ENCODE assay signal across 24 mouse cellular contexts in genomic region chr6:70754833-70755232, GRCm38 (mm10).
"Had no signal": no experiment of that assay in that cellular context is flagged by ENCODE, and none has a peak within 500 bp of the region (broad histone marks: within the 10 kb centered on the region; RNA-seq: fewer than 3 reads in every experiment).

No protein-coding gene starts in this region.

- DNase-seq: forebrain, postnatal 0 days; gastrocnemius, postnatal 14 days; gastrocnemius, postnatal 36 days; heart, adult 11 months; heart, adult 2 months; heart, postnatal 14 days; heart, postnatal 36 days; kidney, adult 11 months; kidney, adult 9 months; kidney, postnatal 10 days; kidney, postnatal 36 days; layer of hippocampus, adult 9-11 months; layer of hippocampus, postnatal 36 days; left cerebral cortex, postnatal 4 days had no signal

- H3K27ac ChIP-seq: heart, adult 2 months; heart, embryonic 13.5 days; heart, embryonic 15.5 days; hindbrain, embryonic 13.5 days; hindbrain, embryonic 15.5 days; hindbrain, postnatal 0 days; limb, embryonic 13.5 days; limb, embryonic 15.5 days; liver, embryonic 12.5 days had no signal

- H3K9me3 ChIP-seq: heart, embryonic 13.5 days; heart, embryonic 15.5 days; hindbrain, embryonic 13.5 days; hindbrain, embryonic 15.5 days; limb, embryonic 13.5 days; limb, embryonic 15.5 days; liver, embryonic 12.5 days had no signal

- H3K4me1 ChIP-seq: heart, embryonic 13.5 days; heart, embryonic 15.5 days; hindbrain, embryonic 15.5 days; limb, embryonic 15.5 days had no signal

- H3K4me3 ChIP-seq: heart, adult 2 months; heart, embryonic 13.5 days; heart, embryonic 15.5 days; hindbrain, embryonic 13.5 days; hindbrain, embryonic 15.5 days; limb, embryonic 13.5 days; limb, embryonic 15.5 days; liver, embryonic 12.5 days had no signal

- ATAC-seq: forebrain, postnatal 0 days; hindbrain, postnatal 0 days; intestine, embryonic 16.5 days; liver, embryonic 12.5 days had no signal

- H3K9ac ChIP-seq: forebrain, postnatal 0 days; heart, embryonic 13.5 days; heart, embryonic 15.5 days; hindbrain, embryonic 13.5 days; hindbrain, embryonic 15.5 days; limb, embryonic 13.5 days; limb, embryonic 15.5 days; liver, embryonic 12.5 days had no signal

- H3K4me2 ChIP-seq: heart, embryonic 11.5 days; heart, embryonic 13.5 days; heart, embryonic 15.5 days; hindbrain, embryonic 13.5 days; hindbrain, embryonic 15.5 days; limb, embryonic 13.5 days; limb, embryonic 15.5 days; liver, embryonic 12.5 days had no signal

- H3K36me3 ChIP-seq: heart, embryonic 13.5 days; heart, embryonic 15.5 days; hindbrain, embryonic 13.5 days; hindbrain, embryonic 15.5 days; limb, embryonic 13.5 days; limb, embryonic 15.5 days; liver, embryonic 12.5 days had no signal

- H3K27me3 ChIP-seq: heart, embryonic 13.5 days; heart, embryonic 15.5 days; hindbrain, embryonic 13.5 days; hindbrain, embryonic 15.5 days; limb, embryonic 13.5 days; limb, embryonic 15.5 days; liver, embryonic 12.5 days had no signal
